ENCODE assay signal across 25 mouse cellular contexts in genomic region chr12:46040626-46041025, GRCm38 (mm10).
DNase-seq lines count a peak whose midpoint lies in the region; TF ChIP-seq lines count a peak whose summit lies in the region.
"Had no signal": no experiment of that assay in that cellular context is flagged by ENCODE, and none has a peak within 500 bp of the region (broad histone marks: within the 10 kb centered on the region; RNA-seq: fewer than 3 reads in every experiment).

No protein-coding gene starts in this region.

- H3K4me1 ChIP-seq in forebrain, embryonic 10.5 days: no peaks in the 10 kb centered on the region
- H3K4me1 ChIP-seq: forebrain, embryonic 12.5 days; hindbrain, embryonic 12.5 days; limb, embryonic 13.5 days; liver, embryonic 12.5 days; neural tube, embryonic 15.5 days had no signal

- no peak overlapping the region for H3K4me3 ChIP-seq in gastrocnemius, adult 2 months
- H3K4me3 ChIP-seq in forebrain, embryonic 10.5 days: no peak overlapping the region
- H3K4me3 ChIP-seq: forebrain, embryonic 12.5 days; hindbrain, embryonic 12.5 days; limb, embryonic 13.5 days; liver, embryonic 12.5 days; neural tube, embryonic 15.5 days had no signal

- no peaks in the 10 kb centered on the region for H3K27me3 ChIP-seq in forebrain, embryonic 10.5 days (ENCODE audit: poor library complexity, severe bottlenecking)
- H3K27me3 ChIP-seq: CH12.LX; forebrain, embryonic 12.5 days; hindbrain, embryonic 12.5 days; limb, embryonic 13.5 days; liver, embryonic 12.5 days; neural tube, embryonic 15.5 days; Patski had no signal

- TF ChIP-seq CTCF in gastrocnemius, adult 2 months (IDR thresholded peaks at IDR 0.05): no peak

- intact Hi-C loops in left cerebral cortex, postnatal 10 days (cut with DNase I): no loop called here
- intact Hi-C loops in gastrocnemius, adult 2 months (cut with DNase I): no loop called here

- no peaks in the 10 kb centered on the region for H3K9me3 ChIP-seq in forebrain, embryonic 10.5 days
- H3K9me3 ChIP-seq: forebrain, embryonic 12.5 days; G1E; hindbrain, embryonic 12.5 days; limb, embryonic 13.5 days; liver, embryonic 12.5 days; neural tube, embryonic 15.5 days had no signal

- H3K36me3 ChIP-seq in forebrain, embryonic 10.5 days (replicated peaks): no peaks in the 10 kb centered on the region
- H3K36me3 ChIP-seq: forebrain, embryonic 12.5 days; G1E; hindbrain, embryonic 12.5 days; limb, embryonic 13.5 days; liver, embryonic 12.5 days; neural tube, embryonic 15.5 days had no signal

- DNase-seq in left cerebral cortex, adult 11 months (ENCODE audit: low spot score): peak; percentile 57
- no peak for DNase-seq in left cerebral cortex, postnatal 10 days (ENCODE audit: extremely low spot score in 1 of 2, low spot score in 2 of 2)
- DNase-seq in frontal cortex, adult 2 months (ENCODE audit: extremely low spot score in 1 of 2, low spot score in 1 of 2): peak; percentile 69 to 78
- DNase-seq in layer of hippocampus, postnatal 14 days (ENCODE audit: low spot score in 2 of 2): peak; percentile 3 to 9
- peak; percentile 18 to 24 for DNase-seq in right cerebral cortex, postnatal 10 days (ENCODE audit: low spot score in 2 of 2)
- no peak for DNase-seq in gastrocnemius, adult 2 months
- no peak for DNase-seq in lung, postnatal 4 days
- no peak for DNase-seq in forebrain, embryonic 10.5 days (ENCODE audit: extremely low spot score, low spot score)
- DNase-seq: adrenal gland, postnatal 36 days; B cell, adult 2 months; cerebellum, adult 11 months; cerebellum, postnatal 10 days; gastrocnemius, postnatal 25 days; heart, adult 18-20 months; kidney, postnatal 4 days; lung, adult 18-20 months; lung, postnatal 10 days had no signal

- no peak overlapping the region for H3K27ac ChIP-seq in gastrocnemius, adult 2 months
- H3K27ac ChIP-seq in forebrain, embryonic 10.5 days: no peak overlapping the region
- H3K27ac ChIP-seq: forebrain, embryonic 12.5 days; hindbrain, embryonic 12.5 days; limb, embryonic 13.5 days; liver, embryonic 12.5 days; neural tube, embryonic 15.5 days had no signal

Comparison
In these comparisons a context has a peak if more than half of its experiments do, and no peak if none do; other contexts are left out.
1. DNase-seq: peak in left cerebral cortex, adult 11 months (single experiment), frontal cortex, adult 2 months (2 of 2), layer of hippocampus, postnatal 14 days (2 of 2) and right cerebral cortex, postnatal 10 days (2 of 2); none in left cerebral cortex, postnatal 10 days (0 of 2), gastrocnemius, adult 2 months (single experiment), lung, postnatal 4 days (0 of 2) and forebrain, embryonic 10.5 days (single experiment).